10 mouse cellular contexts compared by ENCODE assay signal in the genomic region with DNA sequence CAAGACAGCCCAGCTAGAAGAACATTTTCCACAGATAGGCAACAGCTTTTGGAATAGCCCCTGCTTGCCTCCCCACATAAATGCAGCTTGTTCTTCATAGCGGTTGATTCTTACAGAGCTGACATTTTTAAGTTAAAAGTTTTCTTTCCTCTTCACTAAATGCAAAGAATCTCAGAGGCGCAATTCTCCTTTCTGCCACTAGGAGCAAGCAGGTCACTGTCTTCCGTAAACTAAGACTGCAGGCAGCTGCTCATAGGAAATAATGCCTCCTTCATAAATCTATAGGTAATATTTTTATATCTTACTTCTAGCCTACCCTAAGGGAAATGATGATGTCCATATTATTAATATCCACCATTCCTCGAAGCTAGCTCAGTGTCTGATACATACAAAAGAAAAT. TPM values are rescaled to one million over a fixed set of nuclear protein-coding genes. Genes with fewer than 3 reads are reported as not detected.
DNase-seq lines count a peak whose midpoint lies in the region; TF ChIP-seq lines count a peak whose summit lies in the region.
"Had no signal": no experiment of that assay in that cellular context is flagged by ENCODE, and none has a peak within 500 bp of the region (broad histone marks: within the 10 kb centered on the region; RNA-seq: fewer than 3 reads in every experiment).

No protein-coding gene starts in this region.

- TF ChIP-seq CTCF in left cerebral cortex, adult 2 months (IDR thresholded peaks at IDR 0.05): peak; percentile 82
- TF ChIP-seq CTCF in MEL (IDR thresholded peaks at IDR 0.05 in 2 of 3, conservative IDR thresholded peaks at IDR 0.05 in 1 of 3; ENCODE audit: control insufficient read depth in 1 of 3, insufficient read depth in 1 of 3, low read depth in 2 of 3, low read length in 3 of 3, poor library complexity in 1 of 3, severe bottlenecking in 1 of 3): peak in 2 of 3 experiments; percentile 23 to 31; a peak in 4 of 6 replicates

- no peaks in the 10 kb centered on the region for H3K9me3 ChIP-seq in MEL (replicated peaks; ENCODE audit: insufficient read depth, low read length)
- H3K9me3 ChIP-seq: liver, embryonic 13.5 days; neural tube, embryonic 13.5 days had no signal

- no peaks in the 10 kb centered on the region for H3K79me2 ChIP-seq in MEL (ENCODE audit: control insufficient read depth, insufficient read depth, low read length, poor library complexity)

- H3K4me1 ChIP-seq in MEL (ENCODE audit: control insufficient read depth in 1 of 2, insufficient read depth in 2 of 2, low read length in 2 of 2): no peaks in the 10 kb centered on the region
- H3K4me1 ChIP-seq: liver, embryonic 13.5 days had no signal

- H3K4me3 ChIP-seq in left cerebral cortex, adult 2 months: no peak overlapping the region
- no peak overlapping the region for H3K4me3 ChIP-seq in MEL (ENCODE audit: control insufficient read depth in 1 of 2, insufficient read depth in 1 of 2, low read depth in 2 of 2, low read length in 2 of 2)
- H3K4me3 ChIP-seq: liver, embryonic 13.5 days; neural tube, embryonic 13.5 days had no signal

- TF ChIP-seq EP300 in MEL (IDR thresholded peaks at IDR 0.05; ENCODE audit: low read depth in 1 of 2, low read length in 2 of 2): no peak

- no peak for TF ChIP-seq RAD21 in MEL (IDR thresholded peaks at IDR 0.05; ENCODE audit: low read depth, low read length)

- intact Hi-C loops in left cerebral cortex, adult 2 months (cut with DNase I): no loop called here

- H3K27me3 ChIP-seq in MEL (ENCODE audit: control insufficient read depth in 1 of 2, insufficient read depth in 2 of 2, low read length in 2 of 2): no peaks in the 10 kb centered on the region

- H3K9ac ChIP-seq in MEL (ENCODE audit: control insufficient read depth, low read depth, low read length, poor library complexity, severe bottlenecking): no peak overlapping the region
- H3K9ac ChIP-seq: liver, embryonic 13.5 days; neural tube, embryonic 13.5 days had no signal

- H3K27ac ChIP-seq in left cerebral cortex, adult 2 months: no peak overlapping the region
- no peak overlapping the region for H3K27ac ChIP-seq in MEL (ENCODE audit: control insufficient read depth, low read depth, low read length)
- H3K27ac ChIP-seq: liver, embryonic 13.5 days; neural tube, embryonic 13.5 days had no signal

- no peaks in the 10 kb centered on the region for H3K36me3 ChIP-seq in MEL (ENCODE audit: control insufficient read depth in 1 of 2, insufficient read depth in 2 of 2, low read length in 2 of 2)
- H3K36me3 ChIP-seq: liver, embryonic 13.5 days; neural tube, embryonic 13.5 days had no signal

- no peak for TF ChIP-seq POLR2A in MEL (IDR thresholded peaks at IDR 0.05; ENCODE audit: control insufficient read depth in 1 of 2, insufficient read depth in 1 of 2, low read depth in 1 of 2, low read length in 2 of 2, poor library complexity in 1 of 2)

- peak; percentile 66 for DNase-seq in cerebellum, postnatal 14 days
- no peak for DNase-seq in cerebellum, adult 11-12 months
- no peak for DNase-seq in left cerebral cortex, adult 2 months (ENCODE audit: extremely low spot score in 1 of 2, low spot score in 2 of 2)
- no peak for DNase-seq in left cerebral cortex, adult 11 months (ENCODE audit: low spot score)
- DNase-seq in MEL (ENCODE audit: low read depth, low spot score): peak; percentile 21
- peak; percentile 2 for DNase-seq in induced T-regulatory cell, adult 2 months (ENCODE audit: low read depth)
- DNase-seq in urinary bladder, postnatal 4 days (ENCODE audit: low spot score in 2 of 2): no peak
- no peak for DNase-seq in spleen, postnatal 14 days (ENCODE audit: low spot score in 2 of 2)
- DNase-seq: liver, embryonic 13.5 days had no signal

TF ChIP-seq in MEL, 35 proteins besides CTCF, POLR2A, EP300 and RAD21:
- TF ChIP-seq ZC3H11A (IDR thresholded peaks at IDR 0.05; ENCODE audit: low read depth, low read length): no peak
- TF ChIP-seq TAL1 (IDR thresholded peaks at IDR 0.05; ENCODE audit: low read length): no peak
- TF ChIP-seq CHD1 (IDR thresholded peaks at IDR 0.05; ENCODE audit: low read depth, low read length): no peak
- TF ChIP-seq USF2 (IDR thresholded peaks at IDR 0.05; ENCODE audit: borderline replicate concordance in 1 of 2, insufficient read depth in 1 of 2, low read depth in 1 of 2, low read length in 2 of 2): no peak
- no peak for TF ChIP-seq GATA1 (IDR thresholded peaks at IDR 0.05; ENCODE audit: low read depth, low read length)
- TF ChIP-seq UBTF (IDR thresholded peaks at IDR 0.05; ENCODE audit: borderline replicate concordance, insufficient read depth, low read depth, low read length): no peak
- TF ChIP-seq SIN3A (IDR thresholded peaks at IDR 0.05; ENCODE audit: low read length): no peak
- TF ChIP-seq TBP (IDR thresholded peaks at IDR 0.05; ENCODE audit: low read depth, low read length): no peak
- no peak for TF ChIP-seq JUND (IDR thresholded peaks at IDR 0.05; ENCODE audit: low read depth, low read length)
- no peak for TF ChIP-seq TCF12 (IDR thresholded peaks at IDR 0.05; ENCODE audit: low read depth, low read length)
- no peak for TF ChIP-seq ZKSCAN1 (IDR thresholded peaks at IDR 0.05; ENCODE audit: low read depth, low read length)
- no peak for TF ChIP-seq POLR2AphosphoS2 (IDR thresholded peaks at IDR 0.05; ENCODE audit: low read length)
- no peak for TF ChIP-seq HCFC1 (IDR thresholded peaks at IDR 0.05; ENCODE audit: low read depth, low read length)
- TF ChIP-seq E2F4 (IDR thresholded peaks at IDR 0.05; ENCODE audit: borderline replicate concordance, low read depth, low read length): no peak
- no peak for TF ChIP-seq MYB (IDR thresholded peaks at IDR 0.05; ENCODE audit: low read depth, low read length)
- TF ChIP-seq KAT2A (conservative IDR thresholded peaks at IDR 0.05; ENCODE audit: low read depth, low read length): no peak
TF ChIP-seq in MEL: peak in this region for 0.

RNA-seq across cellular contexts. Expression of gene Cdh11, which starts 4.9 kb away (rescaled TPM):
- total RNA-seq in left cerebral cortex, adult 2 months (2021): 10 to 100 TPM; 49.9 to 54.9 TPM
- total RNA-seq in MEL (2012; rRNA removed): not detected in 2 replicates
- polyA plus RNA-seq in MEL (2012; ENCODE audit: insufficient read depth in 1 of 2, insufficient read length in 2 of 2, low read depth in 1 of 2, low replicate concordance in 2 of 2, missing spikeins in 1 of 2): under 1 TPM in 1 of 2 experiments, not detected in 1; 0.07 TPM

Comparison
In these comparisons a context has a peak if more than half of its experiments do, and no peak if none do; other contexts are left out.
1. DNase-seq: peak in cerebellum, postnatal 14 days (2 of 2), MEL (single experiment) and induced T-regulatory cell, adult 2 months (single experiment); none in cerebellum, adult 11-12 months (single experiment), left cerebral cortex, adult 2 months (0 of 2), left cerebral cortex, adult 11 months (single experiment), urinary bladder, postnatal 4 days (0 of 2) and spleen, postnatal 14 days (0 of 2).
2. RNA of gene Cdh11, which starts 4.9 kb away (total RNA-seq): 49.9 to 54.9 TPM in left cerebral cortex, adult 2 months; not detected in MEL; every median in the first group is over 10 times any median in the second.